Mouse (Mus musculus): ENCODE results near the gene Snrpb2. TPM values are rescaled to one million over a fixed set of nuclear protein-coding genes. Genes with fewer than 3 reads are reported as not detected.

Snrpb2 gene
- polyA plus RNA-seq (2014; fragmentation: Nextera tagmentation; extraction: Ambion mirVana), result 109 and 129 TPM in 2 replicates

DNA sequence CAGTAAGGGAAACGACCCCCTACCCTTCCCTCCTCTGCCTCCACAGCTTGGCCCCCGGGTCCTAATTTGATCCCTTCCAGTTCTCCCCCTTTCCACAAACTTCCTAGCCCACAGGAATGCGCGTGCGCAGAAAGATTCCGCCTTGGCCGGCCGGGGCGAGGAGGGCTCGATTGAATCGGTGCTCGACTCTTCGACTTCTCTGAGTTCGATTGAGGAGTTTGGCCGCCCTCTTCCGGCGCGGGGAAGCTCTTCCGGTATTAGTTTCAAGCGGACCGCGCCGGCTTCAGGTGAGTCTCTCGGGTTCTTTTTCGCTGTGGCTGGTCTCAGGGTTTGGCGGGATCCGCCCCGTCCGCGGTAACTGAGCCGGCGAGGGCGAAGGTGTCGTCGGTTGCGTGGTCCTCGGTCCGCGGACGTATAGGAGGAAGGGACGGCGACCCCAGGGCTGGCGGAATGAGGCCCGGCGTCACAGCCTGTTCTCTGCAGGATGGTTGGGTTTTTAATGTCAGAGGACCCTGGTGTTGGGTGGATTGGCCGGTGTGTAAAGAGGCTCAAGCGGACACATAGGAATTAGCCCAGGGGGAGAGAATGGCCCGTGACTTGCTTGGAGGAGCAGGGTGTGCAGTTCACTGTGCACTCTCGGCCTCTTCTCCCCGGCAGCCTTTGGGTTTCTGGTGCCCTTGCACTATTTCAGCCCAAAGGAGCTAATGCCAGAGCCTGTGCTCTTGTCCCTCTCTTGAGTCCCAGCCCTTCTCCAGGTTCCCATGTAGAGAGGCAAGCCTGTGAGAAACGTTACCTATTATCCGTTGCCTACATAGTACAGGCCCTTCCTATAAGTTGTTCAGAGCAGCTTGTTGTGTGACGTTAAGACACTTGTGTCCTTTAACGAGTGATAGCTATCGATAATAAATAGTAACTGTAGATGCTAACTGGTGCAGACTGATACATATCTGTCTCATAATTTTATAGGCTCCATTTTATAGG lies at the start of gene Snrpb2:
Gene Snrpb2, plus strand, starts transcription at position 228 of the 981 bp plus-strand sequence.
- WGBS, result under 1% methylated on average over 55 of the region's 55 CpGs

DNA sequence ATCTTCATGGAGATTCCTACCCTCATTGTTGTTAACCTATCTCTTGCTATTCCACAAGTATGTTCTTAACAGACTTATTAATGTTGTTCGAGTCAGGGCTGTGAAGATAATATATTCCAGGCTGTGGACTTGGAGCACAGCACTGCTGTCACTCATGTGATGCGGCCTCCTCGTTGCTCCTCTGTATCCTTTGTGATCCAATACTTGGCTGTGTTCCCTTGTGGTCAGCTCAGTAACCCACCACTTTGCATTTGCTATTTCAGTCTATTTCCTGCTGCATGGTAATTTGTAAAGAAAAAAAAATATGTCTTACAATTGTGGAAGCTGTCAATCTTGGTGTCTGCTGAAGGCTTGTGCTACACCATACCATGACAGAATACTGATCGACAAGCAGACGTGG lies 49.8 kb upstream of the Snrpb2 start:
- H3K4me2 ChIP-seq (ENCODE audit: low read depth, low read length, severe bottlenecking), result no peak overlapping the region
- 84% methylated on average over 5 of the region's 5 CpGs for WGBS
- no peak overlapping the region for H3K4me3 ChIP-seq (ENCODE audit: low read depth, low read length)
- H3K9ac ChIP-seq (ENCODE audit: low read length), result no peak overlapping the region
- ATAC-seq (replicated peaks; ENCODE audit: low FRiP score) (no peak), DNase-seq (ENCODE audit: low spot score) (no peak)
- H3K27ac ChIP-seq (ENCODE audit: low read depth, low read length), result no peak overlapping the region
- no peaks in the 10 kb centered on the region for H3K27me3 ChIP-seq (ENCODE audit: control insufficient read depth, insufficient read depth, low read length)
- no peaks in the 10 kb centered on the region for H3K9me3 ChIP-seq (ENCODE audit: control insufficient read depth, low read length)
- no peaks in the 10 kb centered on the region for H3K36me3 ChIP-seq (ENCODE audit: control insufficient read depth, insufficient read depth, low read length)
- no peaks in the 10 kb centered on the region for H3K4me1 ChIP-seq (replicated peaks; ENCODE audit: control insufficient read depth, insufficient read depth, low read length)

More for the DNA sequence above, at the start of gene Snrpb2:
- H3K27me3 ChIP-seq (ENCODE audit: control insufficient read depth, insufficient read depth, low read length), result no peaks in the 10 kb centered on the region; the same call in 1 of the 2 replicates
- H3K4me1 ChIP-seq (replicated peaks; ENCODE audit: control insufficient read depth, insufficient read depth, low read length), result 0 out of 2 replicates have a peak, but pooled peaks cover 3% of the 10 kb centered on the region
- peak within 1 kb of the TSS; percentile 74 for H3K9ac ChIP-seq (ENCODE audit: low read length)
- peak; percentile 94 for DNase-seq (ENCODE audit: low spot score)
- no peaks in the 10 kb centered on the region for H3K36me3 ChIP-seq (ENCODE audit: control insufficient read depth, insufficient read depth, low read length)
- H3K4me3 ChIP-seq (ENCODE audit: low read depth, low read length), result peak within 1 kb of the TSS; percentile 76
- H3K9me3 ChIP-seq (ENCODE audit: control insufficient read depth, low read length), result no peaks in the 10 kb centered on the region
- peak within 1 kb of the TSS; percentile 75 for H3K4me2 ChIP-seq (ENCODE audit: low read depth, low read length, severe bottlenecking)
- ATAC-seq (replicated peaks; ENCODE audit: low FRiP score), result peak; percentile 95
- no peak within 1 kb of the TSS for H3K27ac ChIP-seq (ENCODE audit: low read depth, low read length)

DNA sequence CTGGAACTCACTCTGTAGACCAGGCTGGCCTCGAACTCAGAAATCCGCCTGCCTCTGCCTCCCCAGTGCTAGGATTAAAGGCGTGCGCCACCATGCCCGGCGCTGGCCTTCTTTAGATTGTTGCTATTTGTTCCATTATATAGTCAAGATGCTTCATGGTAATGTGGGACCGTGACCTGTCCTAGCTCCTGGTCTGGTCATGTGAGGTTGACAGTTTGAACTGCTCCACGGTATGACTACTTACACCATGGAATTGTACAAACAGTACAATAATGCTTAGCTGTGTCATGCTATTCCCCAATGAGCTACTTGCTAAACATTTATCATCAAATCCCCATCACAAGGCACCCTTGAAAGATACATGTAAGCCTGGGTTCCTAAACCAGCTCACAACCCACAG lies 44.8 kb upstream of the Snrpb2 start:
- Histone ChIP-seq H3K36me3 (ENCODE audit: control insufficient read depth, insufficient read depth, low read length) (no peaks in the 10 kb centered on the region), H3K4me3 (ENCODE audit: low read depth, low read length) (no peak overlapping the region), H3K9ac (ENCODE audit: low read length) (no peak overlapping the region), H3K27me3 (ENCODE audit: control insufficient read depth, insufficient read depth, low read length) (no peaks in the 10 kb centered on the region), H3K27ac (ENCODE audit: low read depth, low read length) (no peak overlapping the region), H3K9me3 (ENCODE audit: control insufficient read depth, low read length) (no peaks in the 10 kb centered on the region), H3K4me2 (ENCODE audit: low read depth, low read length, severe bottlenecking) (no peak overlapping the region), H3K4me1 (replicated peaks; ENCODE audit: control insufficient read depth, insufficient read depth, low read length) (no peaks in the 10 kb centered on the region)
- 97% methylated on average over 8 of the region's 8 CpGs for WGBS
- no peak for DNase-seq (ENCODE audit: low spot score)
- no peak for ATAC-seq (replicated peaks; ENCODE audit: low FRiP score)

DNA sequence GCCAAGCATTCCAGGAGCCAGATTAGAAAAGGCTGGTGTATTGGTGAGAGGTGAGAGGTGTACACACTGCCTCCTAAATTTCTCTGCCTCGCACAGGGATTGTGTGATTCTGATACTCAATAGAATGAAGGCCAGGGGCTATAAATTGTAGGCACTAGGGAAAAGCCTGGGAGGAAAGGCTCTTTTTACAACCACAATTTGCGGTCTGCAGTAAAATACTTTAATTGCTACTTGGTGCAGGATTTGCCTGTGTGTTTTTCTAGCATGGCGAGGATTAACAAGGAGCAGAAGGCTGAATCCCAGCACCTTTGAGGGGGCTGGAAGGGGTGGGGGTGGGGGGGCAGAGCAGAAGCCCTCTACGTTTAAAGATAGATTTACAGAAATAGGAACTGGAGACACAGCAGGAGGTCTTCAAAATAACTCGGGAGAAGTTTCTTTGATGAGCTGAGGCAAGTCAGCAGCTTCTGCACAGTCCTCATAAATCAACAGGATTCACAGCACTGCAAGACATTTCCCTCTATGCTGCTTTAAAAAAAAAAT lies 44.2 kb upstream of the Snrpb2 start:
- Histone ChIP-seq H3K4me1 (replicated peaks; ENCODE audit: control insufficient read depth, insufficient read depth, low read length) (no peaks in the 10 kb centered on the region), H3K27ac (ENCODE audit: low read depth, low read length) (no peak overlapping the region), H3K36me3 (ENCODE audit: control insufficient read depth, insufficient read depth, low read length) (no peaks in the 10 kb centered on the region), H3K4me3 (ENCODE audit: low read depth, low read length) (no peak overlapping the region), H3K27me3 (ENCODE audit: control insufficient read depth, insufficient read depth, low read length) (no peaks in the 10 kb centered on the region), H3K4me2 (ENCODE audit: low read depth, low read length, severe bottlenecking) (no peak overlapping the region), H3K9me3 (ENCODE audit: control insufficient read depth, low read length) (no peaks in the 10 kb centered on the region), H3K9ac (ENCODE audit: low read length) (no peak overlapping the region)
- ATAC-seq (replicated peaks; ENCODE audit: low FRiP score) (no peak), DNase-seq (ENCODE audit: low spot score) (no peak)
- 45% methylated on average over 5 of the region's 5 CpGs for WGBS

DNA sequence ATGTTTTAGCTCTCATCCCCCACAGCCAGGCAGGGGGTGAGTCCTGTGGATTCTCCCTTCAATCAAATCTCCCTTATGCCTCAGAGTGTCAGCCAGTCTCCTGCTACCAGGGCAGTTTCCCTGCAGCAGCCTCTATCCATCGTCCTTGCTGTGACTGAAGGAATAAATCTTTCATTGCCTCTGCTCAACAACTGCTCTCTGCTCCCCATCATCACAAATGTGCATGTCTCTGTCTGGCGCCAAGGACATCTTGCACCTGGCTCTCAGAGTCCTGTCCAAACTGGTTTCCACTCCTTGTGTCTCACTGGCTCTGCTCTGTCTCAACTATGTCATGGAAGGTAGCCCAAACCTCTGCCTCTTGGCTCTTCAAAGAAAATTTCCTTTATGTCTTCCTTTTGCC lies 43.1 kb upstream of the Snrpb2 start:
- H3K27me3 ChIP-seq (ENCODE audit: control insufficient read depth, insufficient read depth, low read length), result no peaks in the 10 kb centered on the region
- no peak overlapping the region for H3K27ac ChIP-seq (ENCODE audit: low read depth, low read length)
- no peak overlapping the region for H3K9ac ChIP-seq (ENCODE audit: low read length)
- no peak overlapping the region for H3K4me2 ChIP-seq (ENCODE audit: low read depth, low read length, severe bottlenecking)
- no peaks in the 10 kb centered on the region for H3K9me3 ChIP-seq (ENCODE audit: control insufficient read depth, low read length)
- H3K36me3 ChIP-seq (ENCODE audit: control insufficient read depth, insufficient read depth, low read length), result no peaks in the 10 kb centered on the region
- no peak for DNase-seq (ENCODE audit: low spot score)
- H3K4me1 ChIP-seq (replicated peaks; ENCODE audit: control insufficient read depth, insufficient read depth, low read length), result no peaks in the 10 kb centered on the region
- WGBS, result 60% methylated on average over 2 of the region's 2 CpGs
- H3K4me3 ChIP-seq (ENCODE audit: low read depth, low read length), result no peak overlapping the region
- ATAC-seq (replicated peaks; ENCODE audit: low FRiP score), result no peak

DNA sequence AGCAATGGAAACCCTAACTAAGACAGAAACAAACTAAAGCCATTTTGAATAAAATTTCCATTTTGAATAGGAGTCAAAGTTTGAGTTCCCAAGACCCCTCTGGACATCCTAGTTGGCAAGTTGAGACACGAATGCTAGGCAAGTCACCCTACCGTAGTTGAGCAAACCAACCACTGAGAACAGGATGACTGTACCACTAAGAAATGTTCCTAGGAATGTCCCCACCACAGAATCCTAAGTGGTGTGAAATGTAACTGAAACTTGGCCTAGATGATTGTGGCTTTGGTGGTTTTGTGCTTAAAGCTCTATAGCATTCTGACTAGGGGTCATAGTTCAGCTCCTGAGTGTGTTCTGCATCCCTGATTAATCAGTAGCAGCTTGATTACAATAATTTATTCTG lies 39.5 kb upstream of the Snrpb2 start:
- no peak overlapping the region for H3K27ac ChIP-seq (ENCODE audit: low read depth, low read length)
- no peak for DNase-seq (ENCODE audit: low spot score)
- 95% methylated on average over 2 of the region's 2 CpGs for WGBS
- H3K4me2 ChIP-seq (ENCODE audit: low read depth, low read length, severe bottlenecking), result no peak overlapping the region
- H3K9me3 ChIP-seq (ENCODE audit: control insufficient read depth, low read length), result no peaks in the 10 kb centered on the region
- no peak overlapping the region for H3K9ac ChIP-seq (ENCODE audit: low read length)
- H3K4me3 ChIP-seq (ENCODE audit: low read depth, low read length), result no peak overlapping the region
- no peaks in the 10 kb centered on the region for H3K27me3 ChIP-seq (ENCODE audit: control insufficient read depth, insufficient read depth, low read length)
- no peaks in the 10 kb centered on the region for H3K36me3 ChIP-seq (ENCODE audit: control insufficient read depth, insufficient read depth, low read length)
- no peak for ATAC-seq (replicated peaks; ENCODE audit: low FRiP score)
- H3K4me1 ChIP-seq (replicated peaks; ENCODE audit: control insufficient read depth, insufficient read depth, low read length), result no peaks in the 10 kb centered on the region

DNA sequence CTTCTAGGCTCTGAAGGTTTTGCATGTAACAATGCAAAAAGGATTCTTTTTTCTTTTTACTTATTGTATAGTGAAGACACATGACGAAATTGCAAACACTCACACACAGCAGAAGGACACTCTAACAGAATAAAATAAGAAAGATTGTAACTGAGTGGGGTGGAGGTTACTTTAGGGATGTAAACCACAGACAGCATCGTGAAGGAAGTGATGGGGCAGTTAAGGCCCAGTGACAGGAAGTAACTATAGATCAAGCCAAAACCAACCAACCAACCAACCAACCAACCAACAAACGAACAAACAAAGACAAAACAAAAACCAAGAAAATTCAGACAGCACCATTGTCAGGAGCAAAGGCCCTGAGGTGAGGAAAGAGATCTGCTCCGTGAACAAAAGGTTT lies 38.6 kb upstream of the Snrpb2 start:
- Histone ChIP-seq H3K4me3 (ENCODE audit: low read depth, low read length) (no peak overlapping the region), H3K27me3 (ENCODE audit: control insufficient read depth, insufficient read depth, low read length) (no peaks in the 10 kb centered on the region), H3K9ac (ENCODE audit: low read length) (no peak overlapping the region), H3K27ac (ENCODE audit: low read depth, low read length) (no peak overlapping the region), H3K4me2 (ENCODE audit: low read depth, low read length, severe bottlenecking) (no peak overlapping the region), H3K36me3 (ENCODE audit: control insufficient read depth, insufficient read depth, low read length) (no peaks in the 10 kb centered on the region), H3K9me3 (ENCODE audit: control insufficient read depth, low read length) (no peaks in the 10 kb centered on the region), H3K4me1 (replicated peaks; ENCODE audit: control insufficient read depth, insufficient read depth, low read length) (no peaks in the 10 kb centered on the region)
- DNase-seq (ENCODE audit: low spot score) (no peak), ATAC-seq (replicated peaks; ENCODE audit: low FRiP score) (no peak)
- 80% methylated on average over 4 of the region's 4 CpGs for WGBS

DNA sequence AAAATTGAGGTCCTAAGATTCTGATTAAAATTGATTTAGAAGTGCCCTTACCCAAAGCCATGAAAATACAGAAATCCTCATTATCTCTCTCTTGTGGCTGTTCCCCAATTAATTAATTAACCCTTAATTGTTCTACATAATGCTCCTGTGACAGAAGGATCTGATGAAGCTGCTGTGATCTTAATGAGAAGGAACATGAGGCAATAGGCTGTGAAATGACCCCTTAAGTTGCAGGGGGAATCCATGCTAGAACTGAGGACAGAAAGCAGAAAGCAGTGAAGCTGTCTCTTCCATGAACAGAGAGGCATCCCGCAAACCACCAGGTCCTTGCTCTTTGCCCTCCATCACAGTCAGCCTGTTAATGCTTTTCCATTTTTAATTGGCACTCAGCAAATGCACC lies 31.6 kb upstream of the Snrpb2 start:
- H3K9ac ChIP-seq (ENCODE audit: low read length), result no peak overlapping the region
- 75% methylated on average over 1 of the region's 1 CpGs for WGBS
- no peak overlapping the region for H3K4me2 ChIP-seq (ENCODE audit: low read depth, low read length, severe bottlenecking)
- H3K27me3 ChIP-seq (ENCODE audit: control insufficient read depth, insufficient read depth, low read length), result no peaks in the 10 kb centered on the region
- H3K27ac ChIP-seq (ENCODE audit: low read depth, low read length), result no peak overlapping the region
- no peak for ATAC-seq (replicated peaks; ENCODE audit: low FRiP score)
- no peaks in the 10 kb centered on the region for H3K9me3 ChIP-seq (ENCODE audit: control insufficient read depth, low read length)
- no peaks in the 10 kb centered on the region for H3K4me1 ChIP-seq (replicated peaks; ENCODE audit: control insufficient read depth, insufficient read depth, low read length)
- no peak for DNase-seq (ENCODE audit: low spot score)
- no peak overlapping the region for H3K4me3 ChIP-seq (ENCODE audit: low read depth, low read length)
- no peaks in the 10 kb centered on the region for H3K36me3 ChIP-seq (ENCODE audit: control insufficient read depth, insufficient read depth, low read length)
